Mouse (Mus musculus) MEL (cell line): ENCODE results near the gene Rassf5. TPM values are rescaled to one million over a fixed set of nuclear protein-coding genes. Genes with fewer than 3 reads are reported as not detected.
A peak's percentile ranks its signal among the peaks of the same experiment; 100 is the strongest.

Source experiments
- DNase-seq: peaks from one replicate; pipeline ENCODE4 v3.0.0; 2011; ENCODE audit warnings: low read depth, low spot score
- H3K27ac ChIP-seq: 2 replicates; pipeline ENCODE4 v1.5.1; 2012; ENCODE audit warnings: low read depth, mild to moderate bottlenecking, control low read depth, low read length, moderate library complexity; ENCODE audit not compliant: control insufficient read depth
- H3K27me3 ChIP-seq, 2 experiments: fragments of 150-350 bp in 1 of 2; sonication (generic) in 1 of 2; 2 replicates each; pipeline ENCODE4 v1.6.1; 2012; ENCODE audit warnings: low read length in 2 of 2, mild to moderate bottlenecking in 2 of 2, improper control_type of control experiment in 1 of 2, moderate library complexity in 1 of 2; ENCODE audit not compliant: insufficient read depth in 2 of 2, control insufficient read depth in 1 of 2
- H3K36me3 ChIP-seq, 2 experiments: 2 replicates each; pipeline ENCODE4 v1.6.1; 2012 to 2014; ENCODE audit warnings: low read length in 2 of 2, improper control_type of control experiment in 1 of 2, inconsistent platforms in 1 of 2, mild to moderate bottlenecking in 1 of 2; ENCODE audit not compliant: insufficient read depth in 2 of 2, control insufficient read depth in 1 of 2
- H3K4me1 ChIP-seq, 2 experiments: fragments of 150-350 bp in 1 of 2; sonication (generic) in 1 of 2; 2 replicates each; pipeline ENCODE4 v1.6.1; 2012; ENCODE audit warnings: low read length in 2 of 2, improper control_type of control experiment in 1 of 2, mild to moderate bottlenecking in 1 of 2; ENCODE audit not compliant: insufficient read depth in 2 of 2, control insufficient read depth in 1 of 2
- H3K4me3 ChIP-seq, 2 experiments: fragments of 150-350 bp in 1 of 2; sonication (generic) in 1 of 2; 2 replicates each; pipeline ENCODE4 v1.5.1; 2012; ENCODE audit warnings: low read depth in 2 of 2, low read length in 2 of 2, mild to moderate bottlenecking in 2 of 2, moderate library complexity in 2 of 2, control low read depth in 1 of 2, improper control_type of control experiment in 1 of 2; ENCODE audit not compliant: control insufficient read depth in 1 of 2, insufficient read depth in 1 of 2
- H3K79me2 ChIP-seq: 2 replicates; pipeline ENCODE4 v1.6.1; 2012; ENCODE audit warnings: mild to moderate bottlenecking, low read length, moderate library complexity; ENCODE audit not compliant: control insufficient read depth, poor library complexity, insufficient read depth
- H3K9ac ChIP-seq: 2 replicates; pipeline ENCODE4 v1.6.1; 2012; ENCODE audit warnings: low read depth, mild to moderate bottlenecking, control low read depth, low read length, moderate library complexity; ENCODE audit not compliant: control insufficient read depth, poor library complexity, severe bottlenecking
- H3K9me3 ChIP-seq: fragments of 150-350 bp; sonication (generic); replicated peaks from 2 replicates; pipeline ENCODE4 v1.6.1; 2012; ENCODE audit warnings: mild to moderate bottlenecking, low read length, improper control_type of control experiment, moderate library complexity; ENCODE audit not compliant: insufficient read depth
- CHD1 ChIP-seq: IDR thresholded peaks from 2 replicates; pipeline ENCODE4 v1.6.1; 2012; ENCODE audit warnings: low read depth, mild to moderate bottlenecking, inconsistent platforms, low read length, improper control_type of control experiment
- CHD2 ChIP-seq: IDR thresholded peaks from 2 replicates; pipeline ENCODE4 v1.6.1; 2011; ENCODE audit warnings: low read length, improper control_type of control experiment
- EP300 ChIP-seq, 2 experiments: IDR thresholded peaks; 2 replicates each; pipeline ENCODE4 v1.6.1; 2011; ENCODE audit warnings: improper control_type of control experiment in 2 of 2, low read length in 2 of 2, low read depth in 1 of 2, mild to moderate bottlenecking in 1 of 2
- GATA1 ChIP-seq: IDR thresholded peaks from 2 replicates; pipeline ENCODE4 v1.6.1; 2011; ENCODE audit warnings: low read depth, low read length, improper control_type of control experiment
- JUND ChIP-seq: IDR thresholded peaks from 2 replicates; pipeline ENCODE4 v1.6.1; 2011; ENCODE audit warnings: low read depth, mild to moderate bottlenecking, improper control_type of control experiment, low read length
- MAX ChIP-seq: IDR thresholded peaks from 2 replicates; pipeline ENCODE4 v1.6.1; 2011; ENCODE audit warnings: low read length, improper control_type of control experiment
- MAZ ChIP-seq: IDR thresholded peaks from 2 replicates; pipeline ENCODE4 v1.6.1; 2012; ENCODE audit warnings: low read depth, mild to moderate bottlenecking, inconsistent platforms, low read length, improper control_type of control experiment
- MEF2A ChIP-seq: IDR thresholded peaks from 2 replicates; pipeline ENCODE4 v1.6.1; 2014; ENCODE audit warnings: low read depth, mild to moderate bottlenecking, inconsistent platforms, low read length, improper control_type of control experiment; ENCODE audit not compliant: poor library complexity, insufficient replicate concordance, severe bottlenecking; ENCODE audit errors: extremely low read depth
- MXI1 ChIP-seq: IDR thresholded peaks from 2 replicates; pipeline ENCODE4 v1.6.1; 2011; ENCODE audit warnings: mild to moderate bottlenecking, low read depth, low read length, improper control_type of control experiment
- MYC ChIP-seq: IDR thresholded peaks from 2 replicates; pipeline ENCODE4 v1.6.1; 2011; ENCODE audit warnings: low read depth, mild to moderate bottlenecking, low read length, improper control_type of control experiment, moderate library complexity
- NELFE ChIP-seq: IDR thresholded peaks from 2 replicates; pipeline ENCODE4 v1.6.1; 2011; ENCODE audit warnings: low read depth, low read length, improper control_type of control experiment
- POLR2A ChIP-seq, 2 experiments: IDR thresholded peaks; 2 replicates each; pipeline ENCODE4 v1.6.1; 2011 to 2012; ENCODE audit warnings: low read length in 2 of 2, mild to moderate bottlenecking in 2 of 2, control low read depth in 1 of 2, improper control_type of control experiment in 1 of 2, low read depth in 1 of 2, moderate library complexity in 1 of 2; ENCODE audit not compliant: control insufficient read depth in 1 of 2, insufficient read depth in 1 of 2, poor library complexity in 1 of 2
- POLR2AphosphoS2 ChIP-seq: IDR thresholded peaks from 2 replicates; pipeline ENCODE4 v1.6.1; 2011; ENCODE audit warnings: low read length, improper control_type of control experiment
- RCOR1 ChIP-seq: IDR thresholded peaks from 2 replicates; pipeline ENCODE4 v1.6.1; 2012; ENCODE audit warnings: low read depth, mild to moderate bottlenecking, inconsistent platforms, low read length, improper control_type of control experiment
- SMC3 ChIP-seq: IDR thresholded peaks from 2 replicates; pipeline ENCODE4 v1.6.1; 2011; ENCODE audit warnings: low read depth, low read length, improper control_type of control experiment
- TBP ChIP-seq: IDR thresholded peaks from 2 replicates; pipeline ENCODE4 v1.8.0; 2011; ENCODE audit warnings: low read depth, low read length, improper control_type of control experiment
- ZMIZ1 ChIP-seq: IDR thresholded peaks from 2 replicates; pipeline ENCODE4 v1.6.1; 2012; ENCODE audit warnings: low read depth, mild to moderate bottlenecking, inconsistent platforms, low read length, improper control_type of control experiment, moderate library complexity
- polyA plus RNA-seq, 2 experiments: library from polyadenylated mRNA; stranded (reverse) in 1 of 2; unstranded in 1 of 2; fragments of >175 nt in 1 of 2; fragments of >200 nt in 1 of 2; gene quantifications; 2 replicates each; pipeline versions ENCODE4 v1.2.1 to v1.2.4; 2012; ENCODE audit warnings: low replicate concordance in 2 of 2, low read depth in 1 of 2; ENCODE audit not compliant: insufficient read length in 2 of 2, insufficient read depth in 1 of 2, missing spikeins in 1 of 2
- total RNA-seq: library from RNA; depleted of rRNA; stranded (reverse); fragments of 300-350 nt; gene quantifications from 2 replicates; pipeline ENCODE4 v1.2.3, GENCODE M21; 2012

The Rassf5 gene
- total and polyA plus RNA-seq, 3 experiments: 14.8 to 28.8 TPM; not detected in 1

DNA sequence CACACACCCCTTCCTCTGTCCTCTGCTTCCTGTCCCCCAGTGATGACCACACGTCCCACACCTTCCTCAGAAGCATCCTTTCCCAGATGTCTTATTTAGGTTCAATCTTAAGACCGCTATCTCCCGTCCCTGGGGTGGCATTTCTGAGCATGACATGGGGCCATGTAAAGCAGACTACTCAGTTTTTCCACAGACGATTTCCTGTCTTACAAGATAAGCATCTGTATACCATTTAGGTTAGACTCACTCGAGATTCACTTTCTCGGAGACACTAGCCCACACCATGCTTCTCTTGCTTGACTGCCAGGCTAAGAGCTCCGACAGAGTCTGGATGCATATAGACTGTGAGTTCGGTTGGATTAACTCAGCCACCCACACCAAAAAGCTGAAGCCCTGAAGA is 40.6 kb downstream of the Rassf5 start:
- no peak for DNase-seq
- TF ChIP-seq CHD2 (no peak), CHD1 (no peak), NELFE (no peak), SMC3 (no peak), MEF2A (no peak), ZMIZ1 (no peak), TBP (no peak), MYC (no peak), JUND (no peak), POLR2A (IDR thresholded peaks at IDR 0.05; ENCODE audit: control insufficient read depth in 1 of 2, insufficient read depth in 1 of 2, low read depth in 1 of 2, low read length in 2 of 2, poor library complexity in 1 of 2) (no peak), MAZ (no peak), MAX (no peak)
- no peak overlapping the region for H3K27ac ChIP-seq

DNA sequence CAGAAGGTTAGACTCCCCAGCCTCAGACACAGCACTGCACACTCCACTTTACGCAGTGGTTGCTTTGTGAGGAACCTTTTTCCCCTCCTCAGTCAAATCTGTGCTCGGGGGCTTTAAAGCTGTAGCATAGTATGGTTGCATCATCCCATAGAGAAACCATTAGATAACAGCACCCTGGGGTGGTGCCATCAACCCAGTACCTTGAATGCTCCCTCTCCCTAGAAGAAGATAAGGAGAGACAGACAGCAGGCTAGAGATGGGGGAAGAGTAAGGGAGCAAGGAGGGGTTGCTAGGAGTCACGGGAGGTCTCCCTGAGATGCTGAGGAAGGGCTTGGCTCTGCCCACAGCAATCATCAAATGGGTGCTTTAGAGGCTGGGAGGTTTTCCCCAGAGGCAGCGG is 43.7 kb downstream of the Rassf5 start:
- no peaks in the 10 kb centered on the region for H3K27me3 ChIP-seq
- TF ChIP-seq RCOR1: peak; percentile 78
- no peak for TF ChIP-seq MXI1
- TF ChIP-seq EP300 (IDR thresholded peaks at IDR 0.05; ENCODE audit: low read depth in 1 of 2, low read length in 2 of 2): 0 out of 4 replicates have a peak, but pooled peaks of 1 of the 2 experiments have one; percentile 23
- no peak for TF ChIP-seq POLR2AphosphoS2
- peak; percentile 57 for TF ChIP-seq GATA1
- TF ChIP-seq, all 39 proteins: peak for 3
- no peak overlapping the region for H3K9ac ChIP-seq
- H3K79me2 ChIP-seq: peaks cover 22% of the 10 kb centered on the region
- H3K9me3 ChIP-seq: no peaks in the 10 kb centered on the region
- peak; percentile 31 for DNase-seq
- no peak overlapping the region for H3K4me3 ChIP-seq
- no peak overlapping the region for H3K27ac ChIP-seq
- peaks cover 0 to 12% of the 10 kb centered on the region in 2 experiments; a peak in 2 of 4 replicates for H3K36me3 ChIP-seq
- H3K4me1 ChIP-seq: peaks cover 5 to 22% of the 10 kb centered on the region in 2 experiments; a peak in 3 of 4 replicates

More for the DNA sequence above, 40.6 kb downstream of the Rassf5 start:
- H3K4me1 ChIP-seq: peaks cover 3 to 11% of the 10 kb centered on the region in 2 experiments; a peak in 3 of 4 replicates
- H3K9ac ChIP-seq: no peak overlapping the region
- H3K36me3 ChIP-seq: peaks cover 0 to 4% of the 10 kb centered on the region in 2 experiments; a peak in 2 of 4 replicates
- H3K9me3 ChIP-seq: no peaks in the 10 kb centered on the region
- no peak overlapping the region for H3K4me3 ChIP-seq
- no peaks in the 10 kb centered on the region for H3K27me3 ChIP-seq
- peaks cover 4% of the 10 kb centered on the region; the same call in 1 of the 2 replicates for H3K79me2 ChIP-seq
